In the genomic region with DNA sequence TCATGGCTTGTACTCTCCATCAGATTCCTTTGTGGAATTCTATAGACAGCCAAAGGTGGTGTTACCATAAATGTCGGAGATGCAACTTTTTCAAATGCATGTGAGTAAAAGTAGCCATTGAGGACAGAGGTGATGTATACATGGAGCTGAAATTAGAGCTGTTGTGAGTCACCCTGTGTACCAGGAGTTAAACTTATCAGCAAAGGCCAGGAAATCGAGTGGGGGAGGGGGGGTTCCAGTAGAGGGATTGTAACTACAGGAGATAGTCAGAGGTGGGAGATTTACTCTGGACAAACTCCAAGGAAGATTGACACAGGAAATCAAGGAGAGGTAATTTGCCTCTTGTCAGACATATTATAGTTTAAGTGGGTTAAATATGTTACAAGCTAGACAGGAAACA, we compare ENCODE assay signal across 34 mouse cellular contexts. TPM values are rescaled to one million over a fixed set of nuclear protein-coding genes. Genes with fewer than 3 reads are reported as not detected.
"Had no signal": no experiment of that assay in that cellular context is flagged by ENCODE, and none has a peak within 500 bp of the region (broad histone marks: within the 10 kb centered on the region; RNA-seq: fewer than 3 reads in every experiment).

No protein-coding gene starts in this region.

RNA-seq across cellular contexts. Expression of a gene that starts 31.2 kb away (rescaled TPM):
- total RNA-seq: gastrocnemius, adult 2 months; gastrocnemius, postnatal 10 days; gastrocnemius, postnatal 25 days; gastrocnemius, postnatal 4 days; granulocyte monocyte progenitor cell, adult 5-6 weeks; heart, adult 18-20 months; heart, adult 8-10 months; heart, postnatal 10 days; heart, postnatal 25 days; heart, postnatal 4 days; layer of hippocampus, adult 2 months; layer of hippocampus, postnatal 10 days; layer of hippocampus, postnatal 25 days; left cerebral cortex, adult 2 months; left cerebral cortex, postnatal 14 days; left cerebral cortex, postnatal 36 days; liver, adult 2 months had no signal
- polyA plus RNA-seq: heart, embryonic 10.5 days; heart, embryonic 12.5 days; heart, embryonic 14.5 days; heart, embryonic 16.5 days; hindbrain, embryonic 10.5 days; hindbrain, embryonic 12.5 days; hindbrain, embryonic 14.5 days; hindbrain, embryonic 16.5 days; inflammation-experienced regulatory T-cells, adult 6 months; intestine, embryonic 15.5 days; intestine, postnatal 0 days; kidney, embryonic 14.5 days; kidney, embryonic 16.5 days; limb, embryonic 10.5 days; limb, embryonic 12.5 days; limb, embryonic 14.5 days; liver, adult 2 months; liver, postnatal 0 days had no signal

RNA-seq across cellular contexts. Expression of a gene that starts 49.3 kb away (rescaled TPM):
- total RNA-seq: gastrocnemius, adult 2 months; gastrocnemius, postnatal 10 days; gastrocnemius, postnatal 25 days; gastrocnemius, postnatal 4 days; granulocyte monocyte progenitor cell, adult 5-6 weeks; heart, adult 18-20 months; heart, adult 8-10 months; heart, postnatal 10 days; heart, postnatal 25 days; heart, postnatal 4 days; layer of hippocampus, adult 2 months; layer of hippocampus, postnatal 10 days; layer of hippocampus, postnatal 25 days; left cerebral cortex, adult 2 months; left cerebral cortex, postnatal 14 days; left cerebral cortex, postnatal 36 days; liver, adult 2 months had no signal
- polyA plus RNA-seq: heart, embryonic 10.5 days; heart, embryonic 12.5 days; heart, embryonic 14.5 days; heart, embryonic 16.5 days; hindbrain, embryonic 10.5 days; hindbrain, embryonic 12.5 days; hindbrain, embryonic 14.5 days; hindbrain, embryonic 16.5 days; inflammation-experienced regulatory T-cells, adult 6 months; intestine, embryonic 15.5 days; intestine, postnatal 0 days; kidney, embryonic 14.5 days; kidney, embryonic 16.5 days; limb, embryonic 10.5 days; limb, embryonic 12.5 days; limb, embryonic 14.5 days; liver, adult 2 months; liver, postnatal 0 days had no signal
